Mouse (Mus musculus) forebrain, embryonic 16.5 days (tissue): ENCODE measurements at regions not wholly inside any gene's neighbourhood (a gene's known extent, or its start where the extent isn't known, plus 50 kb on each side); places are given as distances from the start of the nearest gene placed in this dataset.

Experiments used
- ATAC-seq: fragments of 200-750 bp; cut with Nextera tagmentation; 2 replicates; pipeline ENCODE4 v1.8.0; 2017; ENCODE audit warnings: mild to moderate bottlenecking, moderate library complexity
- H3K27ac ChIP-seq: fragments of 300-500 bp; sonication (generic); 2 replicates; pipeline ENCODE4 v1.5.1; 2014; ENCODE audit warnings: low read length, control low read depth
- H3K27me3 ChIP-seq: fragments of 300-500 bp; sonication (generic); replicated peaks from 2 replicates; pipeline ENCODE4 v1.6.1; 2014; ENCODE audit warnings: low read length; ENCODE audit not compliant: control insufficient read depth, insufficient read depth
- H3K36me3 ChIP-seq: fragments of 300-500 bp; sonication (generic); 2 replicates; pipeline ENCODE4 v1.6.1; 2014; ENCODE audit not compliant: control insufficient read depth, insufficient read depth
- H3K4me1 ChIP-seq: fragments of 300-500 bp; sonication (generic); replicated peaks from 2 replicates; pipeline ENCODE4 v1.6.1; 2014; ENCODE audit warnings: low read length; ENCODE audit not compliant: control insufficient read depth, insufficient read depth
- H3K4me2 ChIP-seq: fragments of 300-500 bp; sonication (generic); 2 replicates; pipeline ENCODE4 v1.6.1; 2014; ENCODE audit warnings: mild to moderate bottlenecking, low read length, control low read depth
- H3K4me3 ChIP-seq: fragments of 300-500 bp; sonication (generic); replicated peaks from 2 replicates; pipeline ENCODE4 v1.5.1; 2014; ENCODE audit warnings: mild to moderate bottlenecking, low read length, control low read depth
- H3K9ac ChIP-seq: fragments of 300-500 bp; sonication (generic); replicated peaks from 2 replicates; pipeline ENCODE4 v1.6.1; 2014; ENCODE audit warnings: low read depth, low read length, control low read depth
- H3K9me3 ChIP-seq: fragments of 300-500 bp; sonication (generic); 2 replicates; pipeline ENCODE4 v1.6.1; 2016; ENCODE audit warnings: low read length; ENCODE audit not compliant: control insufficient read depth
- WGBS: fragments of 180-500 bp; shearing (Covaris S2); extraction: QIAGEN DNeasy Blood & Tissue Kit; methylation state at CpG from one replicate; pipeline ENCODE4 v1.1.7; 2014; 5-methylcytosine and 5-hydroxymethylcytosine counted together

DNA sequence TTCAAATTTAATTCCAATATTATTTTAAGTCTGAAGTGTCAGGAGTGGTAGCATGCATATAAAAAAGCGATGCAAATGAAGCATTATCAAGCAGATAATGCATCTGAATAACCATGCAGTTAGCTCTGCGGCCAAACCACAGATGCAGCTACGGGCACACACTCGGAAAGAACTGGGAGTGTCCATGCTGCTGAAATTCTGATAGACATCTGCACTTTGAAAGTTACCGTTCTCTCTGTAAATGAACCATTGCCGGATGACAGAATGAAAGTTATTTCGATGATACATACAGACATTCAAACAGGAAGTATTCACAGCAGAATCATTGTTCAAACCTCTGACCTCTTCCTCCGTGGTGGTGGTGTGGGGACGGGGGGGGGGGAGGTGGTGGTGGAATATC is 271.6 kb downstream of the Rpl36a-ps1 start:
- Histone ChIP-seq H3K4me1 (no peaks in the 10 kb centered on the region), H3K36me3 (no peaks in the 10 kb centered on the region), H3K9ac (no peak overlapping the region), H3K9me3 (no peaks in the 10 kb centered on the region), H3K4me2 (no peak overlapping the region), H3K27ac (no peak overlapping the region), H3K27me3 (no peaks in the 10 kb centered on the region), H3K4me3 (no peak overlapping the region)
- 80% methylated on average over 9 of the region's 9 CpGs for WGBS
- no peak for ATAC-seq

DNA sequence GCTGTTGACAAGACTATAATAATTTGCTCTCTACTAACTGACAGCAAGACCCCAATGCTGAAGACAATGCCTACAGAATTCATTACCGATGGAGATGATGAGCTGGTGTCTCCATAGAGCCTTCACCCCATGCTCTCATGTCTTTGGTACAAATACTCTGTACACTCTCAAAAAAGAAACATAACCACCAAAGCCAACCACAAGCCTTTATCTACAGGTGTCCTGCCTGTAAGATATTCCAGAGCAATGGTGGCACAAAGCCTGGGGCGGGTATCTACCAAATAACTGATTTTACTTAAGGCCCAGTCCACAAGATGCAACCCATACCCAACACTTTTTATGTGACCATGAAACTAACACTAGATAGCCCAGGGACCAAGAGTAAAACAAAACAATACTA is 273.1 kb downstream of the Rpl36a-ps1 start:
- no peak overlapping the region for H3K4me3 ChIP-seq
- H3K4me1 ChIP-seq, result no peaks in the 10 kb centered on the region
- no peak for ATAC-seq

DNA sequence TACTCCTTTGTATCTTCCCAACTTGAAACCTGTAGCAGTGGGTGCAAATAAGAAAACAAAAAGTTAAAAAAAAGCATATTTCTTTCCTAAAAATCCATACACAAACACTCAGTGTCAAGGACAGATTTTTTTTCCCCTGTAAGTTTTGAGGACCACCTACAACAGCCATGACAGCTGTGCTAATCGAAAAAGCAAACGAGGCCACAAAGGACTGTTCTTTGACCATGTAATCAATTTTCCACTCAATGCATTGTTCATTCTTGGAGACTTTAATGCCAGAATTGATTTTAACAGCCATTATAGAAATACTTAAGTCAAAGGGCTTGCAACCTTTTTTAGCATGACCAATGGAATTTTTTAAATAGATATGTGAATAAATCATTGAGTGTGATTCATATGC is 286.1 kb downstream of the Rpl36a-ps1 start:
- no peaks in the 10 kb centered on the region for H3K27me3 ChIP-seq
- no peaks in the 10 kb centered on the region for H3K4me1 ChIP-seq
- H3K27ac ChIP-seq, result no peak overlapping the region
- no peak overlapping the region for H3K4me3 ChIP-seq
- H3K36me3 ChIP-seq, result no peaks in the 10 kb centered on the region
- no peak for ATAC-seq
- H3K4me2 ChIP-seq, result no peak overlapping the region
- no peaks in the 10 kb centered on the region for H3K9me3 ChIP-seq
- 51% methylated on average over 2 of the region's 2 CpGs for WGBS
- no peak overlapping the region for H3K9ac ChIP-seq

More for the DNA sequence above, 273.1 kb downstream of the Rpl36a-ps1 start:
- Histone ChIP-seq H3K36me3 (no peaks in the 10 kb centered on the region), H3K9me3 (no peaks in the 10 kb centered on the region), H3K9ac (no peak overlapping the region), H3K4me2 (no peak overlapping the region), H3K27me3 (no peaks in the 10 kb centered on the region), H3K27ac (no peak overlapping the region)
- 95% methylated on average over 2 of the region's 2 CpGs for WGBS

DNA sequence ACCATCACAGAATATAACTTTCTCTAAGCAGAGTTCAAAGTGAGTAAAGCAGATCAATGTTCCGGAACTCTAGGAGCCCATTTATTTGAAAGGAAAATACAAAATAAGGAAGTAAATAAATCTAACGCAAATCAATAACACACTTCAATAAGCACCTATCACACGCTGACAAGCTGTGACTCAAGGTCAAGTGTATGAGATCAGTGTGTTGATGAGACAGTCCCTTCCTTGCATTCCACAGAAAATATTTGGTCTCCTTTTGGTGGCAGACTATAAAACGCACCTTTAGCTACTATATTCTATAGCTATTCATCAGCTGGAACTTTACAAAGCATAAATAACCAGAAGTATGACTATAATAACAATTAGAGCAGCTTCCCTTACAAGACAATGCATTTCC is 286.5 kb downstream of the Rpl36a-ps1 start:
- Histone ChIP-seq H3K27me3 (no peaks in the 10 kb centered on the region), H3K4me3 (no peak overlapping the region)
- WGBS, result 94% methylated on average over 4 of the region's 4 CpGs

DNA sequence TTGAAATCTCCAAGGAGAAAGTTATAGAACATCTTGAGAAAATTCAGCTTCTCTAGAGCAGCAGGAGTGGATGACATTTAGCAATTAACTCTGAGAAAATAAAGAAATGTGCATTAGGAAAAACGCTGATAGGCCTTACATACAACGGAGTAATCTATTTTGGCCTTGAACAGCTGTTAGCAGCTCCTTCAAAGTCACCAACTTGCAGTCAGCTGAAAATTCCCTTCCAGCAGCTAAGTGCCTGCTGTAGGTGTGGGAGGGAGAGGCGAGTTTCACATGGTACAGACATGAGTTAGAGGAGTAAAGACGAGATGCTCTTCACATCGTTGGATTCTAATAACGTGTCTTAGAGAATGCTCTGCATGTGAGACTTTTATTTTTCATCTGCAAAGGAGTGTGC is 290.8 kb downstream of the Rpl36a-ps1 start:
- no peaks in the 10 kb centered on the region for H3K4me1 ChIP-seq
- 85% methylated on average over 6 of the region's 6 CpGs for WGBS
- H3K4me2 ChIP-seq, result no peak overlapping the region
- H3K9me3 ChIP-seq, result no peaks in the 10 kb centered on the region
- H3K36me3 ChIP-seq, result no peaks in the 10 kb centered on the region
- H3K9ac ChIP-seq, result no peak overlapping the region
- no peak for ATAC-seq
- H3K27ac ChIP-seq, result no peak overlapping the region
- no peaks in the 10 kb centered on the region for H3K27me3 ChIP-seq
- H3K4me3 ChIP-seq, result no peak overlapping the region

More for the DNA sequence above, 286.5 kb downstream of the Rpl36a-ps1 start:
- no peaks in the 10 kb centered on the region for H3K4me1 ChIP-seq
- no peaks in the 10 kb centered on the region for H3K36me3 ChIP-seq
- H3K4me2 ChIP-seq, result no peak overlapping the region
- no peak overlapping the region for H3K9ac ChIP-seq
- no peak for ATAC-seq
- H3K27ac ChIP-seq, result no peak overlapping the region
- H3K9me3 ChIP-seq, result no peaks in the 10 kb centered on the region

DNA sequence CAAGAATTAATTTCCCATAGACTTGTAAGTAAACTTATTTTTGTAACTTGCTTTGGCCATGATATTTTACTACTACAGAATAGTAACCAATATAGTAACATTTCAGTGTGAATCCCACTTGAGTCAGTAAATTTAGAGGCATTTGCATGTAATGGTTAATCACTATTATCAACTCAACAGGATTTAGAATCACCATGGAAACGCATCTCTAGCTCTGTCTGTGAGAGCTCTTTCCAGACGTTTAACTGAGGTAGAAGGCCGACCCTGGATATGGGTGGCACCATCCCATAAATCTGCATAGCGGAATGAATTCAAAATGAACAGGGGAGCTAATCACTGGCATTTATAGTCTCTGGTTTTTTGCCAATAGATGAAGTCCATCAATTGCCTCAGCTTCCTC is 337.6 kb downstream of the Rpl36a-ps1 start:
- Histone ChIP-seq H3K36me3 (no peaks in the 10 kb centered on the region), H3K27ac (no peak overlapping the region), H3K4me2 (no peak overlapping the region), H3K9ac (no peak overlapping the region), H3K4me3 (no peak overlapping the region), H3K4me1 (no peaks in the 10 kb centered on the region), H3K9me3 (no peaks in the 10 kb centered on the region), H3K27me3 (no peaks in the 10 kb centered on the region)
- ATAC-seq, result peak; percentile 78
- 61% methylated on average over 4 of the region's 4 CpGs for WGBS

DNA sequence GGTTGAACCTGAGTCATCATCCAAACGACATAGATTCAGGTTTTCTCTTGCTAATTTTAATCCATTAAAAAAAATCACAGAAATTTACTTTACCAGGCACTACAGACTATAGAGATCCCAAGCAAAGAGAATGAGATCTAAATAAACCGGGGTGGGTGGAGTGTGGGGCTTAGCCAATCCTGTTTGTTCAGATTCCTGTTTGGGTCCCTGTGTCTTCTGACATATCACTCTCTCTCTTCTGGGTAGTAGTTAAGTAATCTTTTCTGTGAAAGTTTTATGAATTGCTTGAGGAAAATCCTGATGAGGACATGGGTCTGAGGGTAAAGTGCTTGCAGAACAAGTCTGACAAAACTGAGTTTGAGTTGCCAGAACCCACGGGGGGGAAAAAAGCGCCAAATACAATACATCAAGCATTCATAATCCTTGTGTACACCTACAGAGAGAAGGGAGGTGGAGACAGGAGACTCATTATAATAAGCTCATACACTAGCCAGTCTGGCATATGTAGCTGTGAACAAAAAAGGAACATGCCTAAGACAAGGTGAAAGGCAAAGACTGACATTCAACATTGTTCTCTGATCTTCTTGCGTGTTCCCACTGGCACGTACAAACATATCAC is 339.8 kb downstream of the Rpl36a-ps1 start:
- Histone ChIP-seq H3K36me3 (no peaks in the 10 kb centered on the region), H3K27me3 (no peaks in the 10 kb centered on the region), H3K27ac (no peak overlapping the region), H3K4me3 (no peak overlapping the region), H3K4me1 (no peaks in the 10 kb centered on the region), H3K9ac (no peak overlapping the region), H3K4me2 (no peak overlapping the region), H3K9me3 (no peaks in the 10 kb centered on the region)
- no peak for ATAC-seq
- 73% methylated on average over 6 of the region's 6 CpGs for WGBS

DNA sequence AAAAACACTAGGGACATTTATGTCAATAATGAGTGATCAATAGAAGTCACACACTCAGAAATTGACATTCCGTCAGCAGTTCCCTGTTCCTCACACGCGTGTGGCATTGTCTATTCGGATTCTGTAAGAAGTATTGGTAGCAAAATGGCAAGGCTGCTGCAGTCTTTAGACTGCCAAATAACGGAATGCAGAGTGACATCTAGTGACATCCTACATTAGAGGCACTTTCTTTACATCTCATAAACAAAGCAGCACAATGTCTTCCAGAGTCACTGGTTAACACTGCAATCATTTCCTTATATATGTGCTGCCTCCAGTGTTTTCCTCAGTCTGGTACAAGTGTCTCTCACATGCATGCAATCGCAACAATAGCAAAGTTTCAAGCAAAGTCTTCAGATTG is 342.9 kb downstream of the Rpl36a-ps1 start:
- Histone ChIP-seq H3K36me3 (no peaks in the 10 kb centered on the region), H3K9ac (no peak overlapping the region), H3K27me3 (no peaks in the 10 kb centered on the region), H3K4me3 (no peak overlapping the region), H3K9me3 (no peaks in the 10 kb centered on the region), H3K27ac (no peak overlapping the region), H3K4me2 (no peak overlapping the region), H3K4me1 (no peaks in the 10 kb centered on the region)
- ATAC-seq, result no peak
- 64% methylated on average over 6 of the region's 6 CpGs for WGBS

DNA sequence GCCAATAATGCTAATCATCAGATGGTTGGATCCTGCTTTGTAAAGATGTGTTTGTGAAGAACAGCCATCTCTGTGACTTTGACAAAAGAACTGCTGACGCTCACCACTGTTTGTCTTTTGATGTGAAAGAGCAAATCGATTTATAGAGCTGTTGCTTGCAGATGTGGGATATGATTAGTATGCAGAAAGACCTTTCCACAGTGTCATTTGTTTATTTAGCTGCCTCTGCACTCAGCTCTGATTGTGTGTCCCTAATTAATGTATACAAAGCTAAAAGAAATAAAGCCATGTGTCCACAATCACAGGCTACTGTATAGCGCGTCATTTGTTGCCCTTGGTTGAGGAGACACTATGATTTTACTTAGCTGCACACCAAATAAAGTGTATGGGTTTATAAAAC is 343.6 kb downstream of the Rpl36a-ps1 start:
- H3K4me2 ChIP-seq, result no peak overlapping the region
- WGBS, result 42% methylated on average over 4 of the region's 4 CpGs
- H3K4me3 ChIP-seq, result no peak overlapping the region
- no peaks in the 10 kb centered on the region for H3K36me3 ChIP-seq
- H3K9ac ChIP-seq, result no peak overlapping the region
- no peak overlapping the region for H3K27ac ChIP-seq
- ATAC-seq, result peak; percentile 61
- H3K4me1 ChIP-seq, result no peaks in the 10 kb centered on the region
- H3K9me3 ChIP-seq, result no peaks in the 10 kb centered on the region
- H3K27me3 ChIP-seq, result no peaks in the 10 kb centered on the region

DNA sequence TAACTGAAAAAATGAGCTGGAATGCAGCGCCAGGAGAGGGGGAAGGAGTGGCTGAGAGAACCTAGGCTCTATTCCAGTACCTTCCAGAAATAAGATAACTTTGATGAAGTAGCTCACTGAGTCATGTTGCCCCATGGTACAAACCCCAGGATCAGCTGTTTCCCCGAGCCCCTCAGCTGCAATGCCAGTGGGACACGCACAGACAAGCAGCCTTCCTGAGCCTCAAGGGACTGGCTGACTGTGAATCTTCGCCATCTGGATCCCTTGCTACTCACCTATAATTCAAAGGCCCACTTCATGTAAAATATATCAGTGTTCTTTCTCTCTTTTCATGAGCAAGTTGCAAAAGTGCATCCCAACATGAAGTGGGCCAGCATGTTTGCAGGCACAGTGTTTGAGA is 346.5 kb downstream of the Rpl36a-ps1 start:
- no peak overlapping the region for H3K4me2 ChIP-seq
- 82% methylated on average over 4 of the region's 4 CpGs for WGBS
- H3K4me1 ChIP-seq, result 0 out of 2 replicates have a peak, but pooled peaks cover 3% of the 10 kb centered on the region
- H3K27me3 ChIP-seq, result no peaks in the 10 kb centered on the region
- no peak overlapping the region for H3K4me3 ChIP-seq
- ATAC-seq, result no peak
- no peaks in the 10 kb centered on the region for H3K36me3 ChIP-seq
- no peak overlapping the region for H3K27ac ChIP-seq
- H3K9ac ChIP-seq, result no peak overlapping the region
- H3K9me3 ChIP-seq, result no peaks in the 10 kb centered on the region
